Mouse (Mus musculus): ENCODE data around the gene Ntrk2. TPM values are rescaled to one million over a fixed set of nuclear protein-coding genes. Genes with fewer than 3 reads are reported as not detected.

Ntrk2 gene
- polyA plus RNA-seq, 1 experiment from 2014 or later = 45.0 TPM

- Histone ChIP-seq H3K4me2 (ENCODE audit: low read depth, low read length, severe bottlenecking) (no peak overlapping the region), H3K4me3 (ENCODE audit: low read depth, low read length) (no peak overlapping the region), H3K27ac (ENCODE audit: low read depth, low read length) (no peak overlapping the region), H3K9me3 (ENCODE audit: control insufficient read depth, low read length) (no peaks in the 10 kb centered on the region), H3K27me3 (ENCODE audit: control insufficient read depth, insufficient read depth, low read length) (no peaks in the 10 kb centered on the region), H3K36me3 (ENCODE audit: control insufficient read depth, insufficient read depth, low read length) (no peaks in the 10 kb centered on the region), H3K4me1 (replicated peaks; ENCODE audit: control insufficient read depth, insufficient read depth, low read length) (no peaks in the 10 kb centered on the region), H3K9ac (ENCODE audit: low read length) (no peak overlapping the region)
- ATAC-seq (replicated peaks; ENCODE audit: low FRiP score) (no peak), DNase-seq (ENCODE audit: low spot score) (no peak)
- 76% methylated on average over 1 of the region's 1 CpGs for whole genome bisulfite sequencing
Observed at GRCm38 (mm10) chr13:59057886-59058285, 251.5 kb downstream of the Ntrk2 start.

GRCm38 (mm10) chr13:59059118-59059517 lies 252.7 kb downstream of the Ntrk2 start:
- H3K9me3 ChIP-seq (ENCODE audit: control insufficient read depth, low read length) = no peaks in the 10 kb centered on the region
- H3K27ac ChIP-seq (ENCODE audit: low read depth, low read length) = no peak overlapping the region
- DNase-seq (ENCODE audit: low spot score) (no peak), ATAC-seq (replicated peaks; ENCODE audit: low FRiP score) (no peak)
- no peak overlapping the region for H3K9ac ChIP-seq (ENCODE audit: low read length)
- H3K4me3 ChIP-seq (ENCODE audit: low read depth, low read length) = no peak overlapping the region
- H3K4me1 ChIP-seq (replicated peaks; ENCODE audit: control insufficient read depth, insufficient read depth, low read length) = no peaks in the 10 kb centered on the region
- H3K36me3 ChIP-seq (ENCODE audit: control insufficient read depth, insufficient read depth, low read length) = no peaks in the 10 kb centered on the region
- 49% methylated on average over 7 of the region's 7 CpGs for WGBS
- no peaks in the 10 kb centered on the region for H3K27me3 ChIP-seq (ENCODE audit: control insufficient read depth, insufficient read depth, low read length)
- H3K4me2 ChIP-seq (ENCODE audit: low read depth, low read length, severe bottlenecking) = no peak overlapping the region

DNA sequence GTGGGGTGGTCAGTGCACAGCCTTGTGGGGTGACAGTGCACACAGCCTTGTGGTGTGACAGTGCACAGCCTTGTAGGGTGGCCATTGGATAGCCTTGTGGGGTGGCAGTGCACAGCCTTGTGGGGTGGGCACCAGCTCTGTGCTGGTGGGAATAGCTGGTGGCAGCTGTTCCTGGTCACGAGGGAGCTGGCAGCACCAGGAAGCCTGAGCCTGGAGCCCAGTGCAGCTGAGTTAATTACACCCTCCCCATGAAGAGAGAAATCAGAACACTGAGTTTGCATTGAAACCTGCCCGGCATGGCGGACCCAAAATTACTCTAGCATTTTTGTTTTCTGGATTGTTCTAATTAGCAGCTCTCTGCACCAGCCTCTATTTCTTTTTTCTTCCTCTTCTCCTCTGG lies 259.3 kb downstream of the Ntrk2 start:
- Histone ChIP-seq H3K36me3 (ENCODE audit: control insufficient read depth, insufficient read depth, low read length) (no peaks in the 10 kb centered on the region), H3K4me3 (ENCODE audit: low read depth, low read length) (no peak overlapping the region), H3K4me2 (ENCODE audit: low read depth, low read length, severe bottlenecking) (no peak overlapping the region), H3K9ac (ENCODE audit: low read length) (no peak overlapping the region), H3K27me3 (ENCODE audit: control insufficient read depth, insufficient read depth, low read length) (no peaks in the 10 kb centered on the region), H3K27ac (ENCODE audit: low read depth, low read length) (no peak overlapping the region), H3K9me3 (ENCODE audit: control insufficient read depth, low read length) (no peaks in the 10 kb centered on the region), H3K4me1 (replicated peaks; ENCODE audit: control insufficient read depth, insufficient read depth, low read length) (no peaks in the 10 kb centered on the region)
- ATAC-seq (replicated peaks; ENCODE audit: low FRiP score) (no peak), DNase-seq (ENCODE audit: low spot score) (no peak)
- 81% methylated on average over 3 of the region's 3 CpGs for WGBS

DNA sequence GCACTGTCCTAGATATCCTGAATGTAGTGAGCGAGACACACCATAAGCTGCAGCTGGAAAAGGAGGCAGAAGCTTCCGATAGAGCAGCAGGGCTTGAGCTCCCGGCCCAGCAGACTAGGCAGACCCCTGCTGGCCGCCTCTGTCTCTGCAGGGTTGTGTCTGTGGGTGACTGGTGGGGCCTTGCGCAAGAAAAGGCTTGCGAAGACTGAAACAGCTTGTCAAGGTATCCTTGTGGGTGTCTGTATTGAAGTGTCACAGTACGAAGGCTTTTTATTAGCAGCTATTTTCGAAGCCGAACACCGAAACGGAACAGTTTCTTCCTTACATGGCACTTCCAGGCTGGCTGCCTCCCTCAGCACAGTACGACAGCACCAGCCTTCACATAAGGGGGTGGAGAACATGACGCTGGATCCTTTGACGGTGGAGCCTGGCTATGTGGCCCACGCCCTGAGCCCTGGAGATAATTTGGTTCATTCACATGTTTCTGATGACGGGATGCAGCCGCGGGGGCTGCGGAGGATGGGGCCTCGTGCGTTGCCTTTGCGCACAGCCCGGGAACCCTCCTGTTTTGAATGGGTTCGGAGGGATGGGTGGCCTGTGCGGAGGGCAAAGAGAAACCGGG lies 267.4 kb downstream of the Ntrk2 start:
- 20% methylated on average over 26 of the region's 26 CpGs for WGBS

GRCm38 (mm10) chr13:59076489-59076888 lies 270.1 kb downstream of the Ntrk2 start:
- H3K9me3 ChIP-seq (ENCODE audit: control insufficient read depth, low read length) = no peaks in the 10 kb centered on the region
- H3K27ac ChIP-seq (ENCODE audit: low read depth, low read length) = no peak overlapping the region
- no peaks in the 10 kb centered on the region for H3K36me3 ChIP-seq (ENCODE audit: control insufficient read depth, insufficient read depth, low read length)
- no peak overlapping the region for H3K4me2 ChIP-seq (ENCODE audit: low read depth, low read length, severe bottlenecking)
- H3K4me1 ChIP-seq (replicated peaks; ENCODE audit: control insufficient read depth, insufficient read depth, low read length) = peaks cover 10% of the 10 kb centered on the region
- DNase-seq (ENCODE audit: low spot score) (no peak), ATAC-seq (replicated peaks; ENCODE audit: low FRiP score) (no peak)
- H3K27me3 ChIP-seq (ENCODE audit: control insufficient read depth, insufficient read depth, low read length) = no peaks in the 10 kb centered on the region
- WGBS = 86% methylated on average over 4 of the region's 4 CpGs
- H3K9ac ChIP-seq (ENCODE audit: low read length) = no peak overlapping the region
- no peak overlapping the region for H3K4me3 ChIP-seq (ENCODE audit: low read depth, low read length)

More for the DNA sequence above, 267.4 kb downstream of the Ntrk2 start:
- peaks cover 5% of the 10 kb centered on the region; the same call in 1 of the 2 replicates for H3K4me1 ChIP-seq (replicated peaks; ENCODE audit: control insufficient read depth, insufficient read depth, low read length)
- no peak overlapping the region for H3K27ac ChIP-seq (ENCODE audit: low read depth, low read length)
- H3K9ac ChIP-seq (ENCODE audit: low read length) = peak overlapping the region; percentile 23; the same call in 1 of the 2 replicates
- H3K27me3 ChIP-seq (ENCODE audit: control insufficient read depth, insufficient read depth, low read length) = no peaks in the 10 kb centered on the region
- H3K9me3 ChIP-seq (ENCODE audit: control insufficient read depth, low read length) = no peaks in the 10 kb centered on the region
- no peaks in the 10 kb centered on the region for H3K36me3 ChIP-seq (ENCODE audit: control insufficient read depth, insufficient read depth, low read length)
- H3K4me3 ChIP-seq (ENCODE audit: low read depth, low read length) = no peak overlapping the region
- DNase-seq (ENCODE audit: low spot score) (peak; percentile 92), ATAC-seq (replicated peaks; ENCODE audit: low FRiP score) (peak; percentile 89)
- peak overlapping the region; percentile 32; the same call in 1 of the 2 replicates for H3K4me2 ChIP-seq (ENCODE audit: low read depth, low read length, severe bottlenecking)

GRCm38 (mm10) chr13:59079761-59080461 lies 273.5 kb downstream of the Ntrk2 start:
- Histone ChIP-seq H3K4me2 (ENCODE audit: low read depth, low read length, severe bottlenecking) (no peak overlapping the region), H3K9ac (ENCODE audit: low read length) (no peak overlapping the region), H3K27me3 (ENCODE audit: control insufficient read depth, insufficient read depth, low read length) (no peaks in the 10 kb centered on the region), H3K27ac (ENCODE audit: low read depth, low read length) (0 out of 2 replicates have a peak overlapping the region, but pooled peaks have one; percentile 13), H3K4me1 (replicated peaks; ENCODE audit: control insufficient read depth, insufficient read depth, low read length) (peaks cover 5% of the 10 kb centered on the region), H3K9me3 (ENCODE audit: control insufficient read depth, low read length) (no peaks in the 10 kb centered on the region), H3K36me3 (ENCODE audit: control insufficient read depth, insufficient read depth, low read length) (no peaks in the 10 kb centered on the region), H3K4me3 (ENCODE audit: low read depth, low read length) (no peak overlapping the region)
- ATAC-seq (replicated peaks; ENCODE audit: low FRiP score) = peak; percentile 90
- 22% methylated on average over 7 of the region's 7 CpGs for WGBS
- DNase-seq (ENCODE audit: low spot score) = peak; percentile 61

DNA sequence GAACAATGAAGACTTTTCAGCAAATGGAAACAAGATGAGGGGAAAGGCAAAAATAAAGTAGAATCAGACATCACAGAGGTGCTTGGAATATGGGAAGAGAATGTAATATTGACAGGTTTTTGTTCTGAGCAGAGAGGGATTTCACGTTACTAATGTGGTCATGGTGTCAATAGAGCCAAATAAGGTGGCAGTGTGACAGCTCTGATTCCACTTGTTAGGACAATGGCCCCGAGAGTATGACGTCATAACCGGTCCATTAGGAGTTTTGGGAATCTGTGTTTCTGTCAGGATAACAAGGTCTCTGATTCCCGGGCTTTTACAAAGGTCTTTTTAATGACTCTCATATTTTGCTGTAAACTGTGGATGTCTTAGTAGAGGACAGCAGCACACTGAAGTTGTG lies 274.1 kb downstream of the Ntrk2 start:
- Histone ChIP-seq H3K4me2 (ENCODE audit: low read depth, low read length, severe bottlenecking) (no peak overlapping the region), H3K36me3 (ENCODE audit: control insufficient read depth, insufficient read depth, low read length) (no peaks in the 10 kb centered on the region), H3K9ac (ENCODE audit: low read length) (no peak overlapping the region), H3K27ac (ENCODE audit: low read depth, low read length) (no peak overlapping the region), H3K4me1 (replicated peaks; ENCODE audit: control insufficient read depth, insufficient read depth, low read length) (peaks cover 5% of the 10 kb centered on the region), H3K27me3 (ENCODE audit: control insufficient read depth, insufficient read depth, low read length) (no peaks in the 10 kb centered on the region), H3K9me3 (ENCODE audit: control insufficient read depth, low read length) (no peaks in the 10 kb centered on the region), H3K4me3 (ENCODE audit: low read depth, low read length) (no peak overlapping the region)
- peak; percentile 40 for ATAC-seq (replicated peaks; ENCODE audit: low FRiP score)
- DNase-seq (ENCODE audit: low spot score) = no peak
- 41% methylated on average over 5 of the region's 5 CpGs for WGBS

- no peak for ATAC-seq (replicated peaks; ENCODE audit: low FRiP score)
- 87% methylated on average over 4 of the region's 4 CpGs for WGBS
- Histone ChIP-seq H3K27ac (ENCODE audit: low read depth, low read length) (no peak overlapping the region), H3K9ac (ENCODE audit: low read length) (no peak overlapping the region), H3K36me3 (ENCODE audit: control insufficient read depth, insufficient read depth, low read length) (no peaks in the 10 kb centered on the region), H3K27me3 (ENCODE audit: control insufficient read depth, insufficient read depth, low read length) (peaks cover 2% of the 10 kb centered on the region; the same call in 1 of the 2 replicates), H3K9me3 (ENCODE audit: control insufficient read depth, low read length) (no peaks in the 10 kb centered on the region), H3K4me3 (ENCODE audit: low read depth, low read length) (no peak overlapping the region), H3K4me1 (replicated peaks; ENCODE audit: control insufficient read depth, insufficient read depth, low read length) (peaks cover 20% of the 10 kb centered on the region), H3K4me2 (ENCODE audit: low read depth, low read length, severe bottlenecking) (no peak overlapping the region)
- DNase-seq (ENCODE audit: low spot score) = no peak
Observed at GRCm38 (mm10) chr13:59089016-59089415, 282.6 kb downstream of the Ntrk2 start.
